8 mouse cellular contexts compared by ENCODE assay signal in genomic region chr2:57997752-57998430, GRCm38 (mm10). TPM values are rescaled to one million over a fixed set of nuclear protein-coding genes. Genes with fewer than 3 reads are reported as not detected.
A peak's percentile ranks its signal among the peaks of the same experiment; 100 is the strongest.
DNase-seq lines count a peak whose midpoint lies in the region; ATAC-seq and TF ChIP-seq lines count a peak whose summit lies in the region.
"Had no signal": no experiment of that assay in that cellular context is flagged by ENCODE, and none has a peak within 500 bp of the region (broad histone marks: within the 10 kb centered on the region; RNA-seq: fewer than 3 reads in every experiment).

TSS of gene Galnt5 (plus strand) at chr2:57997884.

- no peak for TF ChIP-seq EP300 in heart, postnatal 0 days (IDR thresholded peaks at IDR 0.05; ENCODE audit: low read depth)

- DNase-seq in NIH3T3 (ENCODE audit: low read depth), result peak; percentile 33
- DNase-seq in embryo, embryonic 10 days (ENCODE audit: low spot score), result peak; percentile 41
- DNase-seq in heart, postnatal 0 days (ENCODE audit: low spot score), result peak; percentile 20
- DNase-seq in natural killer cell, adult 2 months (ENCODE audit: low spot score in 2 of 2), result no peak
- no peak for DNase-seq in left cerebral cortex, postnatal 10 days (ENCODE audit: extremely low spot score in 1 of 2, low spot score in 2 of 2)
- DNase-seq in forebrain, embryonic 14.5 days (ENCODE audit: low spot score), result no peak

- H3K4me1 ChIP-seq in heart, postnatal 0 days (ENCODE audit: control insufficient read depth, insufficient read depth), result no peaks in the 10 kb centered on the region
- peaks cover 8% of the 10 kb centered on the region; the same call in 1 of the 2 replicates for H3K4me1 ChIP-seq in limb, embryonic 15.5 days
- no peaks in the 10 kb centered on the region for H3K4me1 ChIP-seq in forebrain, embryonic 14.5 days (ENCODE audit: control insufficient read depth, insufficient read depth, low read length)

- H3K4me3 ChIP-seq in heart, postnatal 0 days (ENCODE audit: low read depth, low read length), result peak within 1 kb of the TSS; percentile 33
- peak within 1 kb of the TSS; percentile 39 for H3K4me3 ChIP-seq in limb, embryonic 15.5 days
- H3K4me3 ChIP-seq in forebrain, embryonic 14.5 days (ENCODE audit: low read depth, low read length), result no peak within 1 kb of the TSS

- H3K27ac ChIP-seq in heart, postnatal 0 days (ENCODE audit: low read depth), result no peak within 1 kb of the TSS
- peak within 1 kb of the TSS; percentile 78 for H3K27ac ChIP-seq in limb, embryonic 15.5 days
- no peak within 1 kb of the TSS for H3K27ac ChIP-seq in forebrain, embryonic 14.5 days (ENCODE audit: low read depth, low read length)

- no peaks in the 10 kb centered on the region for H3K36me3 ChIP-seq in heart, postnatal 0 days (replicated peaks; ENCODE audit: control insufficient read depth, insufficient read depth, low read length)
- H3K36me3 ChIP-seq in limb, embryonic 15.5 days, result no peaks in the 10 kb centered on the region
- no peaks in the 10 kb centered on the region for H3K36me3 ChIP-seq in forebrain, embryonic 14.5 days (ENCODE audit: control insufficient read depth, insufficient read depth, low read length)

- no peak within 1 kb of the TSS for H3K9ac ChIP-seq in heart, postnatal 0 days (replicated peaks; ENCODE audit: low read depth, low read length)
- peak within 1 kb of the TSS; percentile 21 for H3K9ac ChIP-seq in limb, embryonic 15.5 days
- H3K9ac ChIP-seq in forebrain, embryonic 14.5 days (ENCODE audit: low read length), result no peak within 1 kb of the TSS

- intact Hi-C loops in left cerebral cortex, postnatal 10 days (cut with DNase I), result no loop called here

- no peaks in the 10 kb centered on the region for H3K27me3 ChIP-seq in heart, postnatal 0 days (ENCODE audit: control insufficient read depth, insufficient read depth, low read length)
- no peaks in the 10 kb centered on the region for H3K27me3 ChIP-seq in limb, embryonic 15.5 days
- H3K27me3 ChIP-seq in forebrain, embryonic 14.5 days (replicated peaks; ENCODE audit: control insufficient read depth, insufficient read depth, low read length), result no peaks in the 10 kb centered on the region

- no peaks in the 10 kb centered on the region for H3K9me3 ChIP-seq in heart, postnatal 0 days (replicated peaks; ENCODE audit: control insufficient read depth, low read length)
- no peaks in the 10 kb centered on the region for H3K9me3 ChIP-seq in limb, embryonic 15.5 days
- no peaks in the 10 kb centered on the region for H3K9me3 ChIP-seq in forebrain, embryonic 14.5 days (replicated peaks; ENCODE audit: control insufficient read depth, low read length)

- 33% methylated on average over 12 of the region's 12 CpGs for WGBS in heart, postnatal 0 days
- WGBS in limb, embryonic 15.5 days, result 10% methylated on average over 12 of the region's 12 CpGs
- 71% methylated on average over 12 of the region's 12 CpGs for WGBS in forebrain, embryonic 14.5 days

- no peak for TF ChIP-seq CTCF in heart, postnatal 0 days (IDR thresholded peaks at IDR 0.05; ENCODE audit: low read depth)

- ATAC-seq in heart, postnatal 0 days (ENCODE audit: insufficient read depth, low read depth), result 0 out of 2 replicates have a peak, but pooled peaks have one; percentile 6
- ATAC-seq in limb, embryonic 15.5 days (ENCODE audit: insufficient number of reproducible peaks, low FRiP score, low TSS enrichment, low read depth), result peak; percentile 72; the same call in 1 of the 2 replicates
- ATAC-seq in forebrain, embryonic 14.5 days, result no peak

- H3K4me2 ChIP-seq in heart, postnatal 0 days (ENCODE audit: low read depth, low read length), result peak within 1 kb of the TSS; percentile 36
- peak within 1 kb of the TSS; percentile 49 for H3K4me2 ChIP-seq in limb, embryonic 15.5 days
- no peak within 1 kb of the TSS for H3K4me2 ChIP-seq in forebrain, embryonic 14.5 days (ENCODE audit: low read length)

RNA-seq across cellular contexts. Expression of gene Galnt5, which starts in this region (rescaled TPM):
- total RNA-seq in heart, postnatal 0 days (2014; rRNA removed; ENCODE audit: low replicate concordance), result 0.08 and 0.73 TPM in 2 replicates
- polyA plus RNA-seq in heart, postnatal 0 days (2015; fragmentation: Nextera tagmentation; extraction: Ambion mirVana), result 0.27 and 0.37 TPM in 2 replicates
- polyA plus RNA-seq in limb, embryonic 15.5 days (2015; fragmentation: Nextera tagmentation; extraction: Ambion mirVana), result 3.0 and 5.1 TPM in 2 replicates
- total RNA-seq in left cerebral cortex, postnatal 10 days (2021), result under 1 TPM in 1 of 2 experiments, not detected in 1; 0.08 TPM
- 0.06 TPM in 1 of 2 replicates, not detected in the other for polyA plus RNA-seq in forebrain, embryonic 14.5 days (2014; fragmentation: Nextera tagmentation; extraction: Ambion mirVana)
- total RNA-seq: neutrophil, adult 5-6 weeks had no signal

Comparison
In these comparisons a context has a peak if more than half of its experiments do, and no peak if none do; other contexts are left out.
1. Peak in DNase-seq, ATAC-seq, H3K4me3 ChIP-seq and H3K4me2 ChIP-seq in heart, postnatal 0 days; RNA of the gene not detected or under 1 TPM.
2. DNase-seq: peak in NIH3T3 (single experiment) and embryo, embryonic 10 days (single experiment); none in natural killer cell, adult 2 months (0 of 2), left cerebral cortex, postnatal 10 days (0 of 2) and forebrain, embryonic 14.5 days (single experiment).